Mouse (Mus musculus) adrenal gland (tissue): ENCODE results near the gene Ube2m.

Experiments used
- intact Hi-C: fragments of 180-260 bp; cut with DNase I; formaldehyde crosslinking; loops from one replicate; pipeline ENCODE4 v1.15.1; 2025

The Ube2m gene

DNA sequence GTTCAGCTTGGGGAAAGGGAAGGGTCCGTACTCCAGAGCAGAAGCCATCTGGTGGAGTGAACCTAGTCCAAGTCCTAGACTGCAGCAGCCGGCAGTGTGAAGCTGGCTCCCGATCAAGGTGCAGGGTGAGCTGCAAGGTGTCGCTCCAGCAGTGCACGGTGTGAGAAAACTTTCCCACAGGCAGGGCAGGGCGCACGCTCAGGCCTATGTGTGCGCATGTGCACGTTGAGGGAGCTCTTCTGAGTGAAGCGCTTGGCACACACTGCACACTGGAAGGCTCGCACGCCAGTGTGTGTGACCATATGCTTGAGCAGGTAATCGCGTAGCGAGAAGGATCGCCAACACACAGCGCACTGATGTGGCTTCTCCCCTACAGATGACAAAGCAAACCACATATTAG, 32.1 kb downstream of the Ube2m start:
- intact Hi-C loops = loop anchor here (5.0 kb wide), 1 partner anchor 94 kb away; no protein-coding TSS in a partner anchor

DNA sequence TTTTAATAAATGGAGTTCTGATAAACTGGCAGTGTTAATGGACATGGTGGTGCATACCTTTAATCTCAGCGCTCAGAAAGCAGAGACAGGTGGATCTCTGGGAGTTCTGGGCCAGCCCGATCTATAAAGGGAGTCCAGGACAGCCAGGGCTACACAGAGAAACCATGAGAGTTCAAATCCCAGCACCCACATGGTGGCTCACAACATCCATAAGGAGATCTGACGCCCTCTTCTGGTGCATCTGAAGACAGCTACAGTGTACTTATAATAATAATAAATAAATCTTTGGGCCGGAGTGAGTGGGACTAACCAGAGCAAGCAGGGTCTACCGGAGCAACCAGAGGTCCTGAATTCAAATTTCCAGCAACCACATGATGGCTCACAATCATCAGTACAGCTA, 34.7 kb downstream of the Ube2m start:
- intact Hi-C loops = no loop called here

DNA sequence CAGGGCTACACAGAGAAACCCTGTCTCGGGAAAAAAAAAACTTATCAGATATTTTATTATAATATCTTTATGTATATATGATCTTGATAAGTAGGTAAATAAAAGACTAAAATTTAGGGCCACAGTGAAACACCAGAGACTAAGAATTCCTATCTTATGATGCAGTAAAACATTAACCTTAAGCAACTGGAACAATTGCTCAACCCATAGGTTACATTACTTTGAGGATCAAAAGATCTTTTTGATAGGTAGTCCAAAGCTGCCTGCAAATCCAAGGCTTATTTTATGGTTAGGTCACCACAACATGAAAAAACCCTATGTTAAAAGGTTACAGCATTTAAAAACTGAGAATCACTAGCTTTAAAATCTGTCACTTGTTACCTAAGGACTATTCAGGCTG, 36.5 kb downstream of the Ube2m start:
- intact Hi-C loops = no loop called here

DNA sequence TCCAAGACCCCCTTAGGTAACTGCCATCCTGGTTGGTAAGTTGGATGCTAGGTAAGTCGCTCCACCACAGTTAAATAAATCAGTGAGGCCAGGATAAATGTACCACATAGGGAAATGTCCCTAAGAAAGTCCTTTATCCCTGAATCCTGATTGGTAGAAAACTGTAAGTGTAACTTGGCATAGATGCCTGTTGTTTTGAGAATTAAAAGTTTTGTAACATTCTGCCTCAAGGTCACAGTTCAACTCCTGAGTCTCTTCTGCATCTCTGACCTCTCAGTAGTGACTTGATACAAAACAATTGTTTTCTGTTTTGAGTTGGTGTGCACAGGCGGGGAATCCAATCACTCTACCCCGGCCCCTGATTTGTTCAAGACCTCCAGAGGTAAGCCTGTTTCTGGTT, 39.2 kb downstream of the Ube2m start, which contains the start of gene Trim28:
Gene Trim28 (plus strand): TSS at position 264 of the 400 bp plus-strand sequence.
- intact Hi-C loops = no loop called here

DNA sequence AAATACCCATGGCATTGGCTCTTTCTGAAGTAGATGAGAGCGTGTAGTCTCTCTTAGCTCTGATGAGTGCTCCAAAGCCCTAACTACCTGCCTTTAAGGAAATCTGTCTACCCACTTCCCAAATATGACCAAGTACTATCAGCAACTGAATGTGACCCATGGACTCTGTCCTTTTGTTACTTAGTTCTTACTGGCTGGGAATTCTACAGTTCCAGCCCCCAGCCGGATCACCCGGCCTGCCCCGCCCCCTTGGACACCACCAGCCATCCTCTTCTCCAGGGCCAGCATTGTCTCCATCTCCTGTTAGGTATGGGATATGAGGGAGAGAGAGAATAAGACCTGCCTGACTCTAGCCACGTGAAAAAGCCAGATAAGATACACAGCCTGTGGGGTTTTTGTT, 40.0 kb downstream of the Ube2m start, which contains the start of gene Slc27a5:
Gene Slc27a5 (minus strand): TSS at position 140 of the 400 bp plus-strand sequence.
- intact Hi-C loops = no loop called here

DNA sequence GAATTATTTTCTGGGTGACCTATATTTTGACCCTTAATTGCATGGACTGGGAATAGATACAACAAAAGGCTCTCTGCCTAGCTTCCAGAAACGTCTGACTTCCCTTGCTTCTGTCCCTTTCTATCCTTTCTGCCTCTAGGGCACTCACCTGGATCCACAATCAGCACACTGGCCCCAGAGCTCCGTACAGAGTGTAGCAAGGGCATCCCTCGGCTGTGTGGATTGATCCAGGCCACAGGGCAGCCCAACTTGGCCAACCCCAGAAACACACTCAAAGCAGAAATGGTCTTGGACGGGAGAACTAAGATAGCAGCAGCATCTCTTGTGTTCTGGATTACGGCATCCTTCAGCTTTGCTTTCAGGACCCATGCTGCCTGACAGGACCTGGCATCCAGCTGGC, 40.8 kb downstream of the Ube2m start:
- intact Hi-C loops = no loop called here

DNA sequence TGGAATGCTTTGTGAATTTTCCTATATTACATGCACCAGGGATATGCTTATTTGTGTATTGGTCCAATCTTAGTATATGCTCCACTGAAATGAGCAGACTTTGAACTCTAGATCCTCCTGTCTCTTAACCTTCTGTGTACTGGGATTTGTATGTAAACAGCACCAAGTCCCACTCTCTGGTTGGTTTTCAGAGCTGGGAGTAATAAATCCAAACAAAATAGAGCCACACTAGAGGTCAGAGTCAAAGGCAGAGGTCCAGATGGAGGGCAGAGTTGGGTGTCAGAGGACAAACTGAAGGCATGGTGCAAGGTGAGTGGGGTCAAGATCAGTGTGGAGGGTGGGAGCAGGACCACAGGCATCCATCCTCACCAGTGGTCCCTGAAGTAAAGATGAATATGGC, 42.2 kb downstream of the Ube2m start:
- intact Hi-C loops = no loop called here

DNA sequence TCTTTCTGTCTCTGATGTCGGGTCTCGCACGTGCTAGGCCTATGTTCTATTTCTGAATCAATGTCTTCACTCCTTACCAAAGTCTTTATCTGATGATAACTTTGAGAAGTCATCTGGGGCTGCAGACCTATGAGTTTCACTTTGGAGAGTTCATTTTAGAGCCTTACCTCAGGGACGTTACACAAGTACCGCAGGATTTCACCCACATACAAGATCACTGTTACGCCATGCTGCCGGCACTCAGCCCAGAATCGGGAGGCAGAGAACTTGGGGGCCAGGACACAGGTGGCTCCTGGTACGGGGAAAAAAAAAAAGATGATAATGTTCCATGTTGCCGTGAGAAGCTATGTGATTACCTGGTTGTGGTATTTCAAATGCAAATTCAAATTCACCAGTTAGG, 44.9 kb downstream of the Ube2m start:
- intact Hi-C loops = no loop called here

DNA sequence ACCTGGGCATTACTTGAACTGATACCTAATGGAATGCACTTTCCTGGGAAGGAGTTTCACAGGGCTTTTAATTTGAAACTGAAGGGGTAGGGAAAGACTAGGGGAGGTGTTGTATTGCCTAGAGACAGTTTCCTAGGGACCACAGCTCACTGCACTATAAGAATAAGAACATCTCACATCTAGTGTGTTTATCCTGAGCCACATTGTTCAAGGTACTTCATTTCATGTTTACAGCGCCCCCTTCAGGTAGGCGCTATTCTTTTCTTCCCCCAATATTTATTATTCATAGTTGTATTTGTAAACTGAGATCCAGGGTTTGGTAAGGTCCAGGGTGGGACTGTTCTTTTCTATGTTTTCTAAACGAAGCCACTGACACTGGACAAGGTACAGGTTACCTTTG, 45.9 kb downstream of the Ube2m start:
- intact Hi-C loops = no loop called here

DNA sequence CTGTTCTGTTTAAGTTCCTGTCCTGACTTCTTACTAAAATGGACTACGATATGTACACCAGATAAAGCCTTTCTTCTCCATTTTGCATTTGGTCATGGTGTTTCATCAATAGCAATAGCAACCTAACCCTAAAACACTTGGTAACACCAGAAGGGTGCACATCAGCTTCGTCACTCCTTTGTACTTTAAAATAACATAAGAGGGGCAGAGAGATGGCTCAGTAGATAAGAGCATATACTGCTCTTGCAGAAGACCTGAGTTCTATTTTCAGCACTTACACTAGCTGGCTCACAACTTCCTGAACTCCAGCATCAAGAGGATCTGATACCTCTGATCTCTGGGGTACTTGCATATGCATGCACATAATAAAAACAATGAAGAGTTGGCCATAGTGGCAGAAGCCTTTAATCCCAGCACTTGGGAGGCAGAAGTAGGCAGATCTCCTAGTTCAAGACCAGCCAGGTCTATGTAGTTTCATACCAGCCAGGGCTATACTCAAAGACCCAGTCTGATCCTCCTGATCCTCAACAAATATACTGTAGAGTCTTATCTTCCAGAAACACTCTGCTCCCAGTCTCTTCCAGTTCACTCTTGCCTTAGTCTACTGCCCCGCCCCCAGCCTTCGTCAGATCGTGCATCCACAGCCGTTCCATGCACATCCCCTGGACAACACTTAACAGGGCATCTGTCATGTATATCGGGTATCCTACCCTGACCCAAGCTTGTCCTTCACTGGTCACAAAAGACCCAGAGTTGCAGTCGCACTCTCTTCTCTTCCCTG, 50.5 kb downstream of the Ube2m start:
- intact Hi-C loops = no loop called here

DNA sequence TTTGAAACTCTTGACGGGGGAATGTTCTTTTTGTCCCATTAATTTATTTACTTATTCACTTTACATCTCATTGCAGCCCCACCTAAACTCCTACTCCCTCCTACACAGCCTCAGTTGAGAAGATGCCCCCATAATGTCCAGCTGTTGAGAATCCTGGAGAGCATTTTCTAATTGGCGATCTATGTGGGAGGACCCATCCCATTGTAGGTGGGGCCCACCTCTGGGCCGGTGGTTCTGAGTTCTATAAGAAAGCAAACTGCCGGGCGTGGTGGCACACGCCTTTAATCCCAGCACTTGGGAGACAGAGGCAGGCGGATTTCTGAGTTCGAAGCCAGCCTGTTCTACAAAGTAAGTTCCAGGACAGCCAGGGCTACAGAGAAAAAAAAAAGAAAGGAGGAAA, 51.2 kb downstream of the Ube2m start:
- intact Hi-C loops = no loop called here

DNA sequence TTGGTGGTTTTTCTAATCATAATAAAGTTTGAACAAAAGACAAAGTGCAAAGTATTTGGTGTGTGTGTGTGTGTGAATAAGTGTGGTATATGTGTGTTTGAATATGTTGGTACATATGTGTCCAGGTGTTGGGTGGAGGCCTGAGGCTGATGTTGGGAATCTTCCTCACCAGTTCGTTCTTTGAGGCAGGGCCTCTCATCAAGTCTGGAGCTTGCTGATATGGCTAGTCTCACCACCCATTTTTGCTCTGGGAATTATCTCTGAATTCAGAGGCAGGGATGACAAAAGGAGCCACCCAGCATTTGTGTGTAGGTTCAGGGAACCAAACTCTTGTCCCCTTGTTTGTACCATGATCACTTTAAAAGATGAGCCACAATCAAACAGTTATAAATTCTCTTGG, 52.4 kb downstream of the Ube2m start:
- intact Hi-C loops = no loop called here
